Mouse (Mus musculus) central nervous system, embryonic 14 days (tissue): ENCODE measurements around the gene Epha6. TPM values are rescaled to one million over a fixed set of nuclear protein-coding genes. Genes with fewer than 3 reads are reported as not detected.

Experiments
- polyA plus RNA-seq: library from polyadenylated mRNA; depleted of rRNA; stranded (reverse); fragments of >200 nt; gene quantifications from 2 replicates; pipeline ENCODE4 v1.2.3, GENCODE M21; 2012; rRNA removed

The Epha6 gene
- polyA plus RNA-seq, result 1.7 and 2.2 TPM in 2 replicates

GRCm38 (mm10) chr16:60605061-60605831 is at the start of gene Epha6:
Epha6 (minus strand) TSS chr16:60605531.

GRCm38 (mm10) chr16:59639102-59639691 is 966.1 kb downstream of the Epha6 start, which contains the start of gene Arl6:
Arl6 (minus strand) TSS chr16:59639391.

